Mouse (Mus musculus) CH12.LX (cell line): ENCODE measurements around the gene Mrpl35. TPM values are rescaled to one million over a fixed set of nuclear protein-coding genes. Genes with fewer than 3 reads are reported as not detected.

Experiments used
- DNase-seq: peaks from one replicate; pipeline ENCODE4 v3.0.0-alpha.2; 2013; ENCODE audit errors: extremely low read depth
- H3K27ac ChIP-seq: 2 replicates; pipeline ENCODE4 v1.5.1; 2012; ENCODE audit warnings: low read depth, mild to moderate bottlenecking, control low read depth, moderate library complexity; ENCODE audit not compliant: insufficient read depth
- H3K27me3 ChIP-seq: replicated peaks from 2 replicates; pipeline ENCODE3; 2012; ENCODE audit warnings: inconsistent platforms
- H3K36me3 ChIP-seq, 2 experiments: replicated peaks in 1 of 2; 2 replicates each; pipeline versions ENCODE3 to v1.6.1; 2012; ENCODE audit warnings: inconsistent platforms in 1 of 2, low read length in 1 of 2, mild to moderate bottlenecking in 1 of 2, mixed read lengths in 1 of 2, moderate library complexity in 1 of 2; ENCODE audit not compliant: control insufficient read depth in 1 of 2, insufficient read depth in 1 of 2
- H3K4me1 ChIP-seq, 2 experiments: 2 replicates each; pipeline ENCODE4 v1.6.1; 2012; ENCODE audit warnings: inconsistent platforms in 1 of 2, moderate library complexity in 1 of 2; ENCODE audit not compliant: insufficient read depth in 2 of 2, control insufficient read depth in 1 of 2
- H3K4me2 ChIP-seq: 2 replicates; pipeline ENCODE4 v1.6.1; 2012; ENCODE audit warnings: low read depth, mild to moderate bottlenecking, control low read depth; ENCODE audit not compliant: poor library complexity, insufficient read depth, severe bottlenecking
- H3K4me3 ChIP-seq, 3 experiments: fragments of 150-350 bp in 1 of 3; sonication (generic) in 1 of 3; replicated peaks in 1 of 3; 2 replicates each; pipeline versions ENCODE3 to v1.5.1; 2011 to 2012; ENCODE audit warnings: low read depth in 2 of 3, low read length in 2 of 3, mild to moderate bottlenecking in 2 of 3, moderate library complexity in 2 of 3, control low read depth in 1 of 3, improper control_type of control experiment in 1 of 3, inconsistent platforms in 1 of 3, mixed read lengths in 1 of 3; ENCODE audit not compliant: poor library complexity in 1 of 3
- H3K79me2 ChIP-seq: replicated peaks from 2 replicates; pipeline ENCODE4 v1.6.1; 2012; ENCODE audit warnings: mild to moderate bottlenecking, moderate library complexity; ENCODE audit not compliant: control insufficient read depth, poor library complexity, insufficient read depth, severe bottlenecking; ENCODE audit errors: extremely low read depth
- H3K9ac ChIP-seq: 2 replicates; pipeline ENCODE4 v1.6.1; 2012; ENCODE audit warnings: low read depth, mild to moderate bottlenecking, control low read depth, moderate library complexity; ENCODE audit not compliant: insufficient read depth
- H3K9me3 ChIP-seq: replicated peaks from 2 replicates; pipeline ENCODE3; 2012; ENCODE audit warnings: low read length, inconsistent platforms, mixed read lengths
- BHLHE40 ChIP-seq: IDR thresholded peaks from 2 replicates; pipeline ENCODE4 v1.6.1; 2011; ENCODE audit warnings: mild to moderate bottlenecking, low read depth, low read length, improper control_type of control experiment
- CHD2 ChIP-seq: IDR thresholded peaks from 2 replicates; pipeline ENCODE4 v1.6.1; 2011; ENCODE audit warnings: low read length, improper control_type of control experiment
- E2F4 ChIP-seq: IDR thresholded peaks from 2 replicates; pipeline ENCODE4 v1.6.1; 2011; ENCODE audit warnings: low read depth, low read length, improper control_type of control experiment; ENCODE audit not compliant: insufficient replicate concordance
- ELF1 ChIP-seq: IDR thresholded peaks from 2 replicates; pipeline ENCODE4 v1.6.1; 2014; ENCODE audit warnings: low read depth, mild to moderate bottlenecking, inconsistent platforms, low read length, improper control_type of control experiment
- GABPA ChIP-seq: IDR thresholded peaks from 2 replicates; pipeline ENCODE4 v1.6.1; 2012; ENCODE audit warnings: low read depth, low read length, improper control_type of control experiment, inconsistent platforms; ENCODE audit not compliant: insufficient replicate concordance
- HCFC1 ChIP-seq: IDR thresholded peaks from 2 replicates; pipeline ENCODE4 v1.6.1; 2012; ENCODE audit warnings: low read depth, mild to moderate bottlenecking, inconsistent platforms, low read length, improper control_type of control experiment
- IRF4 ChIP-seq: IDR thresholded peaks from 2 replicates; pipeline ENCODE4 v1.6.1; 2014; ENCODE audit warnings: low read depth, mild to moderate bottlenecking, inconsistent platforms, low read length, improper control_type of control experiment
- KAT2A ChIP-seq: IDR thresholded peaks from 2 replicates; pipeline ENCODE4 v1.6.1; 2012; ENCODE audit warnings: low read length, improper control_type of control experiment, inconsistent platforms; ENCODE audit not compliant: insufficient replicate concordance
- MAFK ChIP-seq: IDR thresholded peaks from 2 replicates; pipeline ENCODE4 v1.6.1; 2011; ENCODE audit warnings: low read length, improper control_type of control experiment; ENCODE audit not compliant: insufficient replicate concordance
- MAX ChIP-seq: IDR thresholded peaks from 2 replicates; pipeline ENCODE4 v1.6.1; 2011; ENCODE audit warnings: low read length, improper control_type of control experiment
- MAZ ChIP-seq: IDR thresholded peaks from 2 replicates; pipeline ENCODE4 v1.6.1; 2012; ENCODE audit warnings: low read depth, mild to moderate bottlenecking, inconsistent platforms, low read length, improper control_type of control experiment, moderate library complexity
- MEF2A ChIP-seq: IDR thresholded peaks from 2 replicates; pipeline ENCODE4 v1.6.1; 2014; ENCODE audit warnings: low read depth, mild to moderate bottlenecking, inconsistent platforms, low read length, improper control_type of control experiment, borderline replicate concordance
- MXI1 ChIP-seq: IDR thresholded peaks from 2 replicates; pipeline ENCODE4 v1.6.1; 2011; ENCODE audit warnings: mild to moderate bottlenecking, low read depth, low read length, improper control_type of control experiment
- MYC ChIP-seq: IDR thresholded peaks from 2 replicates; pipeline ENCODE4 v1.6.1; 2011; ENCODE audit warnings: low read depth, mild to moderate bottlenecking, improper control_type of control experiment, low read length
- NELFE ChIP-seq: IDR thresholded peaks from 2 replicates; pipeline ENCODE4 v1.6.1; 2011; ENCODE audit warnings: low read depth, low read length, improper control_type of control experiment
- NRF1 ChIP-seq: IDR thresholded peaks from 2 replicates; pipeline ENCODE4 v1.6.1; 2014; ENCODE audit warnings: low read depth, mild to moderate bottlenecking, inconsistent platforms, low read length, improper control_type of control experiment, moderate library complexity
- PAX5 ChIP-seq: IDR thresholded peaks from 2 replicates; pipeline ENCODE4 v1.6.1; 2012; ENCODE audit warnings: low read length, inconsistent platforms, mixed read lengths
- POLR2A ChIP-seq: IDR thresholded peaks from 2 replicates; pipeline ENCODE4 v1.6.1; 2011; ENCODE audit warnings: low read depth, mild to moderate bottlenecking, improper control_type of control experiment, low read length
- POLR2AphosphoS2 ChIP-seq: IDR thresholded peaks from 2 replicates; pipeline ENCODE4 v1.6.1; 2011; ENCODE audit warnings: low read depth, low read length, improper control_type of control experiment
- RCOR1 ChIP-seq: conservative IDR thresholded peaks from 2 replicates; pipeline ENCODE4 v1.6.1; 2012; ENCODE audit warnings: low read depth, mild to moderate bottlenecking, inconsistent platforms, low read length, improper control_type of control experiment
- SIN3A ChIP-seq: IDR thresholded peaks from 2 replicates; pipeline ENCODE4 v1.6.1; 2012; ENCODE audit warnings: low read length, improper control_type of control experiment, inconsistent platforms
- SMC3 ChIP-seq: IDR thresholded peaks from 2 replicates; pipeline ENCODE4 v1.6.1; 2011; ENCODE audit warnings: low read depth, low read length, improper control_type of control experiment
- TBP ChIP-seq: conservative IDR thresholded peaks from 2 replicates; pipeline ENCODE4 v1.6.1; 2011; ENCODE audit warnings: low read depth, low read length, improper control_type of control experiment
- TCF12 ChIP-seq: IDR thresholded peaks from 2 replicates; pipeline ENCODE4 v1.6.1; 2014; ENCODE audit warnings: low read depth, mild to moderate bottlenecking, inconsistent platforms, low read length, improper control_type of control experiment
- USF1 ChIP-seq: IDR thresholded peaks from 2 replicates; pipeline ENCODE4 v1.6.1; 2014; ENCODE audit warnings: low read depth, mild to moderate bottlenecking, inconsistent platforms, low read length, improper control_type of control experiment
- USF2 ChIP-seq: conservative IDR thresholded peaks from 2 replicates; pipeline ENCODE4 v1.6.1; 2011; ENCODE audit warnings: low read depth, low read length, improper control_type of control experiment
- ZC3H11A ChIP-seq: IDR thresholded peaks from 2 replicates; pipeline ENCODE4 v1.6.1; 2012; ENCODE audit warnings: low read depth, mild to moderate bottlenecking, inconsistent platforms, low read length, improper control_type of control experiment
- ZKSCAN1 ChIP-seq: IDR thresholded peaks from 2 replicates; pipeline ENCODE4 v1.6.1; 2012; ENCODE audit warnings: low read depth, inconsistent platforms, low read length, improper control_type of control experiment, borderline replicate concordance
- ZMIZ1 ChIP-seq: IDR thresholded peaks from 2 replicates; pipeline ENCODE4 v1.6.1; 2012; ENCODE audit warnings: low read depth, mild to moderate bottlenecking, inconsistent platforms, low read length, improper control_type of control experiment
- ZNF384 ChIP-seq: IDR thresholded peaks from 2 replicates; pipeline ENCODE4 v1.6.1; 2012; ENCODE audit warnings: low read depth, low read length, improper control_type of control experiment, inconsistent platforms
- dilution Hi-C: fragments of 300-500 bp; cut with MboI; formaldehyde crosslinking; loops from 2 replicates; pipeline ENCODE4 v1.14.3; 2020; ENCODE audit warnings: low sequenced_read_pairs; ENCODE audit not compliant: extremely low pct_unique_long_range_greater_than_20kb, extremely low pct_ligation_motif_present
- in situ Hi-C: fragments of 300-500 bp; cut with MboI; formaldehyde crosslinking; loops from 3 replicates; pipeline ENCODE4 v1.14.3; 2019; ENCODE audit warnings: low sequenced_read_pairs, low pct_ligation_motif_present, low pct_unique_long_range_greater_than_20kb, mixed read lengths
- polyA plus RNA-seq: library from polyadenylated mRNA; unstranded; fragments of >175 nt; gene quantifications from 2 replicates; pipeline ENCODE4 v1.2.1, GENCODE M21; 2012; ENCODE audit warnings: low read depth; ENCODE audit not compliant: insufficient read length
- total RNA-seq, 2 experiments: library from RNA; depleted of rRNA; stranded (reverse); fragments of 300-350 nt in 1 of 2; fragments of >200 nt in 1 of 2; gene quantifications; 2 replicates each; pipeline ENCODE4 v1.2.3; 2012 to 2014

Gene Mrpl35
- total and polyA plus RNA-seq, 3 experiments, result 36.3 to 82.7 (median 54.2) TPM

DNA sequence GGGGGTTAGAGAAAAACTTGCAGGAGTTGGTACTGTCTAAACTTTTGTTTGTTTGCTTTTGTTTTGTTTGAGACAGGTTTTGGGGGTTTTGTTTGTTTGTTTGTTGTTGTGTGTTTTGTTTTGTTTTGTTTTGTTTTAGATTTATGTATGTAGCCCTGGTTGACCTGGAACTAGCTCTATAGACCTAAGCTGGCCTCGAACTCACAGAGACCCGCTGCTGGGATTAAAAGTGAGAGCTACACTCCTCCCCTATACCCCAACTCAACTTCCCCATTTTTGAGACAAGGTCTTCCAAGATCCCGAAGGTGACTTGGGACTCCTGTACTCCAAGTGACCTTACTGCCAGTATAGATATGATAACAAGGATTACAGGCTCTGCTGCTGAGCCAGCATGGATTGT, 2.8 kb downstream of the Mrpl35 start:
- no peaks in the 10 kb centered on the region for H3K9me3 ChIP-seq
- DNase-seq, result no peak
- peak; percentile 3; the same call in 1 of the 2 replicates for TF ChIP-seq MEF2A
- no peak for TF ChIP-seq HCFC1
- no peak for TF ChIP-seq TCF12
- no peak for TF ChIP-seq MYC
- no peak for TF ChIP-seq MAZ
- H3K27ac ChIP-seq, result no peak overlapping the region
- peaks cover 0 to 6% of the 10 kb centered on the region in 2 experiments for H3K36me3 ChIP-seq
- peak overlapping the region; percentile 62; the same call in 1 of the 2 replicates for H3K9ac ChIP-seq
- H3K27me3 ChIP-seq, result no peaks in the 10 kb centered on the region
- dilution Hi-C loops, result no loop called here
- in situ Hi-C loops, result loop anchor here (25.0 kb wide), 3 partner anchors 187 to 537 kb away; partner anchors contain the start of genes Kdm3a and Rmnd5a
- peak overlapping the region; percentile 89 for H3K4me2 ChIP-seq
- H3K4me3 ChIP-seq, result peak overlapping the region; percentile 82 to 94 (median 83)
- H3K4me1 ChIP-seq, result peaks cover 8 to 34% of the 10 kb centered on the region in 2 experiments; a peak in 3 of 4 replicates
- peaks cover 42% of the 10 kb centered on the region for H3K79me2 ChIP-seq

DNA sequence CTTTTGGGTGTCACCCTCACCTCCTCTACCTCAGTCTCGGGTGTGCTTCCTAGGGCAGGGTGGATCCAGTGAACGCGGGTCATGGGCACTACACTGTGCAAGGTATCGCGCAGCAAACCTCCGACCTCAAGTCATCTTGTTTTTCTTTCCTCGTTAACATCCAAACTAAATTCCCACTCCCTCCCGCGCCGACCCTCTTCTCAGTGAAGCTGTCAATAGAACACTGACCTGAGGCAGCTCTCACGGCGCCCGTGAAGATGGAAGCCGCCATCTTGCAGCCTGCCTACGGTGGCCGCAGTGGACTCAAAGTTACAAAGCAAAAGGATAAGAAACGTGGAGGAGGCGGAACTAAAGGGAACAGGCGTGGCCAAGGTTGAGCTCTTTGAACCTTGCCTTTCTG, 3.3 kb downstream of the Mrpl35 start:
- H3K27ac ChIP-seq, result no peak overlapping the region
- H3K36me3 ChIP-seq, result peaks cover 3 to 11% of the 10 kb centered on the region in 2 experiments
- H3K9me3 ChIP-seq, result no peaks in the 10 kb centered on the region
- no peak for TF ChIP-seq PAX5
- TF ChIP-seq MAZ, result no peak
- peak; percentile 96 for TF ChIP-seq MXI1
- no peak for TF ChIP-seq MAFK
- TF ChIP-seq POLR2A, result peak; percentile 96
- TF ChIP-seq TBP, result peak; percentile 77; the same call in 1 of the 2 replicates
- no peak for TF ChIP-seq POLR2AphosphoS2
- peak; percentile 75 for TF ChIP-seq BHLHE40
- no peak for TF ChIP-seq RCOR1
- TF ChIP-seq MEF2A, result peak; percentile 49; the same call in 1 of the 2 replicates
- no peak for TF ChIP-seq ZC3H11A
- peak; percentile 95 for TF ChIP-seq MYC
- no peak for TF ChIP-seq SMC3
- TF ChIP-seq ELF1, result peak; percentile 87
- no peak for TF ChIP-seq USF1
- TF ChIP-seq GABPA, result no peak; the same call in 1 of the 2 replicates
- peak; percentile 86 for TF ChIP-seq ZMIZ1
- TF ChIP-seq MAX, result peak; percentile 79
- TF ChIP-seq IRF4, result 0 out of 2 replicates have a peak, but pooled peaks have one; percentile 27
- peak; percentile 92 for TF ChIP-seq TCF12
- peak; percentile 62; the same call in 1 of the 2 replicates for TF ChIP-seq KAT2A
- no peak for TF ChIP-seq CHD2
- TF ChIP-seq SIN3A, result peak; percentile 92
- no peak for TF ChIP-seq ZKSCAN1
- TF ChIP-seq USF2, result no peak
- peak; percentile 87 for TF ChIP-seq HCFC1
- TF ChIP-seq ZNF384, result no peak; the same call in 1 of the 2 replicates
- no peak for TF ChIP-seq E2F4
- TF ChIP-seq NELFE, result peak; percentile 88
- peak; percentile 67 for TF ChIP-seq NRF1
- in situ Hi-C loops (loop anchor here (25.0 kb wide), 3 partner anchors 186 to 536 kb away; partner anchors contain the start of genes Kdm3a and Rmnd5a), dilution Hi-C loops (no loop called here)
- H3K9ac ChIP-seq, result peak overlapping the region; percentile 76
- no peaks in the 10 kb centered on the region for H3K27me3 ChIP-seq
- H3K4me2 ChIP-seq, result peak overlapping the region; percentile 89
- H3K79me2 ChIP-seq, result peaks cover 43% of the 10 kb centered on the region
- peak overlapping the region; percentile 82 to 94 (median 83) for H3K4me3 ChIP-seq
- peak; percentile 92 for DNase-seq
- H3K4me1 ChIP-seq, result peaks cover 8 to 34% of the 10 kb centered on the region in 2 experiments; a peak in 3 of 4 replicates
